Mouse (Mus musculus): ENCODE data around the gene Mrps17. TPM values are rescaled to one million over a fixed set of nuclear protein-coding genes. Genes with fewer than 3 reads are reported as not detected.

Gene Mrps17
- polyA plus RNA-seq, 1 experiment = 128 TPM

- TF ChIP-seq POLR2A (IDR thresholded peaks at IDR 0.05; ENCODE audit: low read depth, low read length) = no peak
- TF ChIP-seq CTCF (conservative IDR thresholded peaks at IDR 0.05; ENCODE audit: insufficient read depth, insufficient read length, low read depth, low read length) = no peak
- peak overlapping the region; percentile 82 for H3K27ac ChIP-seq (ENCODE audit: insufficient read depth, low read depth, low read length)
- WGBS = 58% methylated on average over 23 of the region's 23 CpGs
Observed at GRCm38 (mm10) chr5:129770443-129771355, 55.4 kb downstream of the Mrps17 start.

More at GRCm38 (mm10) chr5:129770443-129771355, 55.4 kb downstream of the Mrps17 start:
- Histone ChIP-seq H3K4me3 (ENCODE audit: insufficient read depth, low read depth, low read length) (no peak overlapping the region), H3K4me1 (ENCODE audit: control insufficient read depth, insufficient read depth, low read length) (peaks cover 4% of the 10 kb centered on the region; the same call in 1 of the 2 replicates), H3K36me3 (ENCODE audit: control insufficient read depth, insufficient read depth, low read length) (no peaks in the 10 kb centered on the region), H3K27me3 (replicated peaks; ENCODE audit: control insufficient read depth, insufficient read depth, low read length) (no peaks in the 10 kb centered on the region)
- peak; percentile 88 for DNase-seq

Other genes with a start within 250 kb of the Mrps17 start
- gene Sfswap, start 214.3 kb upstream of the Mrps17 start, polyA plus RNA-seq (2012; rRNA removed) = 43.8 and 55.6 TPM in 2 replicates
- gene Mmp17, start 131.3 kb upstream of the Mrps17 start, polyA plus RNA-seq (2012; rRNA removed) = 1.6 and 2.5 TPM in 2 replicates
- 2.0 and 2.2 TPM in 2 replicates for gene Zfp11, start 45.4 kb upstream of the Mrps17 start, polyA plus RNA-seq (2012; rRNA removed)
- not detected in 2 replicates for gene Sept14, start 7.0 kb upstream of the Mrps17 start, polyA plus RNA-seq (2012; rRNA removed)
- 77.0 and 89.8 TPM in 2 replicates for gene Nipsnap2, start 9.6 kb downstream of the Mrps17 start, polyA plus RNA-seq (2012; rRNA removed)
- 37.6 and 42.8 TPM in 2 replicates for gene Psph, start 72.0 kb downstream of the Mrps17 start, polyA plus RNA-seq (2012; rRNA removed)
- 19.5 and 20.7 TPM in 2 replicates for gene Sumf2, start 131.5 kb downstream of the Mrps17 start, polyA plus RNA-seq (2012; rRNA removed)
- gene Chchd2, start 172.0 kb downstream of the Mrps17 start, polyA plus RNA-seq (2012; rRNA removed) = 1,042 and 1,503 TPM in 2 replicates
- gene Zbed5, start 180.2 kb downstream of the Mrps17 start, polyA plus RNA-seq (2012; rRNA removed) = 0.54 and 0.61 TPM in 2 replicates
- 3.2 and 3.7 TPM in 2 replicates for gene Phkg1, start 183.1 kb downstream of the Mrps17 start, polyA plus RNA-seq (2012; rRNA removed)
- gene Nupr1l, start 193.0 kb downstream of the Mrps17 start, polyA plus RNA-seq (2012; rRNA removed) = 5.7 and 7.4 TPM in 2 replicates
- 14.8 and 19.3 TPM in 2 replicates for gene Vkorc1l1, start 226.5 kb downstream of the Mrps17 start, polyA plus RNA-seq (2012; rRNA removed)